Mouse (Mus musculus): ENCODE data around the gene Prss2. TPM values are rescaled to one million over a fixed set of nuclear protein-coding genes. Genes with fewer than 3 reads are reported as not detected.

Gene Prss2
- 8.4 TPM for polyA plus RNA-seq (2015; fragmentation: Illumina TruSeq; extraction: RNeasy Lipid Tissue Mini Kit (QIAGEN cat#74804); ENCODE audit: insufficient read depth, low replicate concordance)

DNA sequence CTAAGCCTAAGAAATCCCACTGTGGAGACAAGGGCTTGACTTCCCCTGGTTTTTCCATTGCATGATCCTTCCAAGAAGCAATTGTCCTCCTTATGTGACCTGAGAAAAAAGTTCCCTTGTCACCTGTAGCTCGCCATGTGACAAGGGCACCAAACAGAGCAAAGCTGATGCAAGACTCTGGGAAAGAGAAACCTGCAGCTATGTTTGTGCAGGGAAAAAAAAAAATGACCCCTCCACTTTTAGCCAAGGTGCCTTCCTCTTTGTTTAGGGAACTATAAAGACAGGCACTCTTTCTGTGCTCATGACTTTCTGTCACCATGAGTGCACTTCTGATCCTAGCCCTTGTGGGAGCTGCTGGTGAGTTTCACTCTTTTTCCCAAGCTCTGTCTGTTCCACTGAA is at the start of gene Prss2:
Gene Prss2 (plus strand): TSS at position 301 of the 400 bp plus-strand sequence.

Other genes starting within 250 kb of the Prss2 start
- gene Try4, start 219.5 kb upstream of the Prss2 start, polyA plus RNA-seq (2015; fragmentation: Illumina TruSeq; extraction: RNeasy Lipid Tissue Mini Kit (QIAGEN cat#74804); ENCODE audit: insufficient read depth, low replicate concordance) = 5.2 TPM
- gene Try5, start 204.9 kb upstream of the Prss2 start, polyA plus RNA-seq (2015; fragmentation: Illumina TruSeq; extraction: RNeasy Lipid Tissue Mini Kit (QIAGEN cat#74804); ENCODE audit: insufficient read depth, low replicate concordance) = 6.5 TPM
- gene Try10, start 167.7 kb upstream of the Prss2 start, polyA plus RNA-seq (2015; fragmentation: Illumina TruSeq; extraction: RNeasy Lipid Tissue Mini Kit (QIAGEN cat#74804); ENCODE audit: insufficient read depth, low replicate concordance) = not detected
- gene Prss3, start 144.1 kb upstream of the Prss2 start, polyA plus RNA-seq (2015; fragmentation: Illumina TruSeq; extraction: RNeasy Lipid Tissue Mini Kit (QIAGEN cat#74804); ENCODE audit: insufficient read depth, low replicate concordance) = not detected
- gene Gm5771, start 129.4 kb upstream of the Prss2 start, polyA plus RNA-seq (2015; fragmentation: Illumina TruSeq; extraction: RNeasy Lipid Tissue Mini Kit (QIAGEN cat#74804); ENCODE audit: insufficient read depth, low replicate concordance) = not detected
- gene Gm10334, start 75.6 kb upstream of the Prss2 start, polyA plus RNA-seq (2015; fragmentation: Illumina TruSeq; extraction: RNeasy Lipid Tissue Mini Kit (QIAGEN cat#74804); ENCODE audit: insufficient read depth, low replicate concordance) = not detected
- not detected for gene Prss1, start 62.9 kb upstream of the Prss2 start, polyA plus RNA-seq (2015; fragmentation: Illumina TruSeq; extraction: RNeasy Lipid Tissue Mini Kit (QIAGEN cat#74804); ENCODE audit: insufficient read depth, low replicate concordance)
- 2.0 TPM for gene Ephb6, start 83.7 kb downstream of the Prss2 start, polyA plus RNA-seq (2015; fragmentation: Illumina TruSeq; extraction: RNeasy Lipid Tissue Mini Kit (QIAGEN cat#74804); ENCODE audit: insufficient read depth, low replicate concordance)
- not detected for gene Trpv6, start 114.6 kb downstream of the Prss2 start, polyA plus RNA-seq (2015; fragmentation: Illumina TruSeq; extraction: RNeasy Lipid Tissue Mini Kit (QIAGEN cat#74804); ENCODE audit: insufficient read depth, low replicate concordance)
- not detected for gene Trpv5, start 159.0 kb downstream of the Prss2 start, polyA plus RNA-seq (2015; fragmentation: Illumina TruSeq; extraction: RNeasy Lipid Tissue Mini Kit (QIAGEN cat#74804); ENCODE audit: insufficient read depth, low replicate concordance)
- gene Llcfc1, start 162.6 kb downstream of the Prss2 start, polyA plus RNA-seq (2015; fragmentation: Illumina TruSeq; extraction: RNeasy Lipid Tissue Mini Kit (QIAGEN cat#74804); ENCODE audit: insufficient read depth, low replicate concordance) = not detected
- gene Kel, start 182.6 kb downstream of the Prss2 start, polyA plus RNA-seq (2015; fragmentation: Illumina TruSeq; extraction: RNeasy Lipid Tissue Mini Kit (QIAGEN cat#74804); ENCODE audit: insufficient read depth, low replicate concordance) = 35.3 TPM